In genomic region chr4:42895118-42895517, GRCm38 (mm10) we compare ENCODE assay signal across 28 mouse cellular contexts. TPM values are rescaled to one million over a fixed set of nuclear protein-coding genes. Genes with fewer than 3 reads are reported as not detected.
"Had no signal": no experiment of that assay in that cellular context is flagged by ENCODE, and none has a peak within 500 bp of the region (broad histone marks: within the 10 kb centered on the region; RNA-seq: fewer than 3 reads in every experiment).

No protein-coding gene starts in this region.

- H3K27ac ChIP-seq: kidney, postnatal 0 days; left cerebral cortex, adult 2 months; liver, embryonic 13.5 days; macrophage; neural tube, embryonic 12.5 days; neural tube, embryonic 15.5 days; stomach, postnatal 0 days had no signal

- H3K9me3 ChIP-seq: liver, embryonic 13.5 days; neural tube, embryonic 12.5 days; neural tube, embryonic 15.5 days had no signal

- H3K4me3 ChIP-seq: left cerebral cortex, adult 2 months; liver, embryonic 13.5 days; neural tube, embryonic 12.5 days; neural tube, embryonic 15.5 days had no signal

- H3K27me3 ChIP-seq: neural tube, embryonic 12.5 days; neural tube, embryonic 15.5 days had no signal

- ATAC-seq: lung, postnatal 0 days had no signal

- H3K4me1 ChIP-seq: neural tube, embryonic 12.5 days; neural tube, embryonic 15.5 days had no signal

- H3K9ac ChIP-seq: liver, embryonic 13.5 days; lung, embryonic 14.5 days; neural tube, embryonic 12.5 days; neural tube, embryonic 15.5 days had no signal

- DNase-seq: kidney, adult 2 months; kidney, postnatal 25 days; layer of hippocampus, postnatal 36 days; liver, embryonic 13.5 days; lung, embryonic 14.5 days; midbrain, embryonic 14.5 days; right cerebral cortex, adult 18-20 months; right cerebral cortex, postnatal 14 days; right cerebral cortex, postnatal 4 days; thymus, adult 2 months; thymus, postnatal 14 days; thymus, postnatal 4 days had no signal

- H3K36me3 ChIP-seq: liver, embryonic 13.5 days; neural tube, embryonic 12.5 days; neural tube, embryonic 15.5 days had no signal

- H3K4me2 ChIP-seq: liver, embryonic 13.5 days; lung, embryonic 14.5 days; neural tube, embryonic 12.5 days; neural tube, embryonic 15.5 days had no signal

RNA-seq across cellular contexts. Expression of gene Fam205c, which starts 21.1 kb away (rescaled TPM):
- total RNA-seq: liver, adult 2 months; megakaryocyte, adult 5-6 weeks; midbrain, postnatal 0 days had no signal
- polyA plus RNA-seq: kidney, adult 2 months; limb, embryonic 11.5 days; limb, embryonic 14.5 days; liver, adult 2 months; lung, postnatal 0 days; macrophage; thymus, adult 2 months had no signal

RNA-seq across cellular contexts. Expression of gene Phf24, which starts 21.3 kb away (rescaled TPM):
- total RNA-seq: megakaryocyte, adult 5-6 weeks had no signal
- polyA plus RNA-seq: macrophage had no signal

RNA-seq across cellular contexts. Expression of gene Gm12394, which starts 38.5 kb away (rescaled TPM):
- total RNA-seq: liver, adult 2 months; megakaryocyte, adult 5-6 weeks had no signal
- polyA plus RNA-seq: kidney, adult 2 months; limb, embryonic 11.5 days; liver, adult 2 months; liver, embryonic 16.5 days; macrophage; stomach, embryonic 14.5 days; thymus, adult 2 months had no signal

RNA-seq across cellular contexts. Expression of gene Fam205a1, which starts 41.4 kb away (rescaled TPM):
- total RNA-seq: layer of hippocampus, adult 8-10 months; liver, adult 2 months; megakaryocyte, adult 5-6 weeks; midbrain, postnatal 0 days had no signal
- polyA plus RNA-seq: kidney, embryonic 14.5 days; liver, adult 2 months; lung, postnatal 0 days; macrophage; midbrain, embryonic 14.5 days; midbrain, postnatal 0 days; stomach, postnatal 0 days had no signal
